Mouse (Mus musculus) lung, adult 2 months (tissue): ENCODE results near the gene 1810065E05Rik. TPM values are rescaled to one million over a fixed set of nuclear protein-coding genes. Genes with fewer than 3 reads are reported as not detected.

ENCODE experiments used
- DNase-seq: peaks from one replicate; pipeline ENCODE4 v3.0.0; 2022
- H3K4me1 ChIP-seq: fragments of 200-500 bp; 2 replicates; pipeline ENCODE4 v1.6.1; 2011; ENCODE audit warnings: low read length; ENCODE audit not compliant: control insufficient read depth, insufficient read depth
- H3K4me3 ChIP-seq: fragments of 200-500 bp; replicated peaks from 2 replicates; pipeline ENCODE3; 2011; ENCODE audit warnings: low read depth, mild to moderate bottlenecking, control low read depth, low read length; ENCODE audit errors: extremely low read depth
- CTCF ChIP-seq: fragments of 200-500 bp; IDR thresholded peaks from 2 replicates; pipeline ENCODE4 v1.5.1; 2011; ENCODE audit warnings: mild to moderate bottlenecking, low read length, control low read depth; ENCODE audit not compliant: insufficient read depth
- POLR2A ChIP-seq: fragments of 200-500 bp; IDR thresholded peaks from 2 replicates; pipeline ENCODE4 v1.6.1; 2011; ENCODE audit warnings: low read depth, mild to moderate bottlenecking, control low read depth, low read length, borderline replicate concordance; ENCODE audit errors: extremely low read depth
- WGBS: fragments of 180-500 bp; shearing (Covaris S2); methylation state at CpG from one replicate; pipeline ENCODE4 v1.1.7; 2018; 5-methylcytosine and 5-hydroxymethylcytosine counted together
- polyA plus RNA-seq: library from polyadenylated mRNA; depleted of rRNA; stranded (reverse); fragments of >200 nt; gene quantifications from 2 replicates; pipeline ENCODE4 v1.2.3, GENCODE M21; 2012; rRNA removed

1810065E05Rik gene
- polyA plus RNA-seq, 1 experiment: not detected

- TF ChIP-seq CTCF: no peak
- TF ChIP-seq POLR2A: no peak
- Histone ChIP-seq H3K4me1 (no peaks in the 10 kb centered on the region), H3K4me3 (no peak within 1 kb of the TSS)
- DNase-seq: no peak
- 79% methylated on average over 3 of the region's 3 CpGs for WGBS
These were observed 11.3 kb downstream of the 1810065E05Rik start, which contains the start of gene Gm12253 for GRCm38 (mm10) chr11:58432259-58432658. Gm12253 (plus strand) TSS chr11:58432559.

DNA sequence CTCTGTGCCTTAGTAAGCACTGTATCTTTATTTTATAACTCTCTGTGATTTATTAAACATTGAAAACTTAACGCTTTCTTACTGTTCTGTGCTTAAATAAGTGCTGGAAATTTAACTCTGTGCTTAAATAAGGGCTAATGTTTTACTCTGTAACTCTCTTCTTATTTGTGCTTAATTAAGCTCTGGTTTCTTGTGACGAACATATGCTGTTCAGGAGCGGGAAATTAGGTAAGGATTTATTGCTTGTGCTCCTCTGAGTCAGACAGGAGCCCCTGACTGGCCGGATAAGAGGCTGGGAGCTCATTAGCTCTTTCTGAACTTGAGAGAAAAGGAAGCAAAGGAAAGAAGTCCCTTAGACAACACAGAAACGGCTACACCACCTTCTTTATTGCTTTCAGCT, 17.0 kb downstream of the 1810065E05Rik start:
- TF ChIP-seq CTCF (no peak), POLR2A (no peak)
- whole genome bisulfite sequencing: 43% methylated on average over 5 of the region's 5 CpGs
- no peak for DNase-seq
- Histone ChIP-seq H3K4me1 (no peaks in the 10 kb centered on the region), H3K4me3 (no peak overlapping the region)

DNA sequence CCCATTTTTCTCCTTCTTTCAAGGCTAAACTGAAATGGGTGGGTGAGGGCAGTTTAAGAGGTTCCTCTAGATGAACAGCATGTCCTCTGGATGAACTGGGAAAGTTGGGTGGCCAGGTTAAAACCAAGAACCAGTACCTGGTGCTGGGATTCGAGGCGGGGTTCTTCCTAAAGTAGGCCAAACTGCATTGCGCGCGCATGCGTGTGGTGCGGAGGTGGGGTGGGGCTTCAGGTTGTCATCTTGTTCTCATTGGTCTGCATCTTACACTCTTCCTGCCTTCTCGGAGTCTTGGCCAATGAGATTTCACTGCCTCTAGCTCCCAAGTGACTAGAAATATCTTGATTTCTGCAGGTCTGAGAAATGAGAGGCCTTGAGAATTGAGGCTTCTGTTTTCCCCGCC, 31.8 kb downstream of the 1810065E05Rik start, which contains the start of gene Lypd9:
TSS of gene Lypd9 (minus strand) at position 165 of the 400 bp plus-strand sequence.
- no peak within 1 kb of the TSS for H3K4me3 ChIP-seq
- 92% methylated on average over 9 of the region's 9 CpGs for WGBS
- TF ChIP-seq POLR2A: no peak
- no peak for TF ChIP-seq CTCF
- no peaks in the 10 kb centered on the region for H3K4me1 ChIP-seq
- DNase-seq: no peak

- H3K4me3 ChIP-seq: no peak overlapping the region
- WGBS: 47% methylated on average over 4 of the region's 4 CpGs
- DNase-seq: no peak
- TF ChIP-seq POLR2A (no peak), CTCF (no peak)
- H3K4me1 ChIP-seq: no peaks in the 10 kb centered on the region
These were observed 32.7 kb downstream of the 1810065E05Rik start for GRCm38 (mm10) chr11:58453592-58453991.

- no peaks in the 10 kb centered on the region for H3K4me1 ChIP-seq
- no peak within 1 kb of the TSS for H3K4me3 ChIP-seq
- DNase-seq: no peak
- TF ChIP-seq POLR2A (no peak), CTCF (no peak)
These were observed 41.3 kb downstream of the 1810065E05Rik start, which contains the start of gene Olfr30 for GRCm38 (mm10) chr11:58462170-58462569. Olfr30 (minus strand) TSS chr11:58462270.

Other genes with a start within 250 kb of the 1810065E05Rik start
- 18.4 and 22.6 TPM in 2 replicates for gene Mrpl22, start 249.4 kb upstream of the 1810065E05Rik start, polyA plus RNA-seq
- gene Igtp, start 221.6 kb upstream of the 1810065E05Rik start, polyA plus RNA-seq: 11.6 and 14.7 TPM in 2 replicates
- gene Irgm2, start 221.5 kb upstream of the 1810065E05Rik start, polyA plus RNA-seq: 13.9 and 16.4 TPM in 2 replicates
- 0.12 TPM in 1 of 2 replicates, not detected in the other for gene 4930438A08Rik, start 146.3 kb upstream of the 1810065E05Rik start, polyA plus RNA-seq
- 17.0 and 24.1 TPM in 2 replicates for gene Zfp692, start 114.0 kb upstream of the 1810065E05Rik start, polyA plus RNA-seq
- gene Zfp672, start 90.8 kb upstream of the 1810065E05Rik start, polyA plus RNA-seq: 30.2 and 30.6 TPM in 2 replicates
- 29.4 and 36.5 TPM in 2 replicates for gene Sh3bp5l, start 90.4 kb upstream of the 1810065E05Rik start, polyA plus RNA-seq
- 0.71 and 47.1 TPM in 2 replicates for gene Lypd8, start 42.1 kb upstream of the 1810065E05Rik start, polyA plus RNA-seq
- gene Gm12253, start 11.4 kb downstream of the 1810065E05Rik start, polyA plus RNA-seq: not detected in 2 replicates
- gene Lypd9, start 31.8 kb downstream of the 1810065E05Rik start, polyA plus RNA-seq: not detected in 2 replicates
- not detected in 2 replicates for gene Olfr30, start 41.2 kb downstream of the 1810065E05Rik start, polyA plus RNA-seq
- not detected in 2 replicates for gene Olfr332, start 71.4 kb downstream of the 1810065E05Rik start, polyA plus RNA-seq
- not detected in 2 replicates for gene Olfr331, start 81.5 kb downstream of the 1810065E05Rik start, polyA plus RNA-seq
- not detected in 2 replicates for gene Olfr330, start 113.7 kb downstream of the 1810065E05Rik start, polyA plus RNA-seq
- gene Olfr329-ps, start 125.3 kb downstream of the 1810065E05Rik start, polyA plus RNA-seq: 0.08 TPM in 1 of 2 replicates, not detected in the other
- not detected in 2 replicates for gene Olfr328, start 134.5 kb downstream of the 1810065E05Rik start, polyA plus RNA-seq
- 0.07 TPM in 1 of 2 replicates, not detected in the other for gene Olfr224, start 149.4 kb downstream of the 1810065E05Rik start, polyA plus RNA-seq
- not detected in 2 replicates for gene Olfr325, start 156.6 kb downstream of the 1810065E05Rik start, polyA plus RNA-seq
- not detected in 2 replicates for gene Olfr324, start 174.0 kb downstream of the 1810065E05Rik start, polyA plus RNA-seq
- gene 2210407C18Rik, start 195.0 kb downstream of the 1810065E05Rik start, polyA plus RNA-seq: not detected in 2 replicates
- gene Olfr323, start 209.4 kb downstream of the 1810065E05Rik start, polyA plus RNA-seq: not detected in 2 replicates
- 0.08 TPM in 1 of 2 replicates, not detected in the other for gene Trim58, start 219.4 kb downstream of the 1810065E05Rik start, polyA plus RNA-seq
- gene Olfr322, start 237.7 kb downstream of the 1810065E05Rik start, polyA plus RNA-seq: not detected in 2 replicates